Mouse (Mus musculus): ENCODE results near the gene Abca1. TPM values are rescaled to one million over a fixed set of nuclear protein-coding genes. Genes with fewer than 3 reads are reported as not detected.

Abca1 gene
- total and polyA plus RNA-seq, 2 experiments from 2014 or later = 3.7 to 18.1 TPM

- WGBS = 63% methylated on average over 9 of the region's 9 CpGs
- no peak overlapping the region for H3K4me2 ChIP-seq (ENCODE audit: low read depth, low read length)
- DNase-seq (ENCODE audit: low spot score) = no peak
- H3K9me3 ChIP-seq (replicated peaks; ENCODE audit: control insufficient read depth, low read length) = no peaks in the 10 kb centered on the region
- no peaks in the 10 kb centered on the region for H3K27me3 ChIP-seq (ENCODE audit: control insufficient read depth, insufficient read depth, low read length)
- ATAC-seq (ENCODE audit: insufficient read depth, low read depth) = no peak
- TF ChIP-seq EP300 (IDR thresholded peaks at IDR 0.05; ENCODE audit: low read depth) (no peak), CTCF (IDR thresholded peaks at IDR 0.05; ENCODE audit: low read depth) (no peak)
- no peak overlapping the region for H3K27ac ChIP-seq (ENCODE audit: low read depth)
- H3K36me3 ChIP-seq (replicated peaks; ENCODE audit: control insufficient read depth, insufficient read depth, low read length) = peaks cover 48% of the 10 kb centered on the region
- no peaks in the 10 kb centered on the region for H3K4me1 ChIP-seq (ENCODE audit: control insufficient read depth, insufficient read depth)
- no peak overlapping the region for H3K9ac ChIP-seq (replicated peaks; ENCODE audit: low read depth, low read length)
- no peak overlapping the region for H3K4me3 ChIP-seq (ENCODE audit: low read depth, low read length)
Observed at GRCm38 (mm10) chr4:53046238-53047022, 113.3 kb downstream of the Abca1 start.

DNA sequence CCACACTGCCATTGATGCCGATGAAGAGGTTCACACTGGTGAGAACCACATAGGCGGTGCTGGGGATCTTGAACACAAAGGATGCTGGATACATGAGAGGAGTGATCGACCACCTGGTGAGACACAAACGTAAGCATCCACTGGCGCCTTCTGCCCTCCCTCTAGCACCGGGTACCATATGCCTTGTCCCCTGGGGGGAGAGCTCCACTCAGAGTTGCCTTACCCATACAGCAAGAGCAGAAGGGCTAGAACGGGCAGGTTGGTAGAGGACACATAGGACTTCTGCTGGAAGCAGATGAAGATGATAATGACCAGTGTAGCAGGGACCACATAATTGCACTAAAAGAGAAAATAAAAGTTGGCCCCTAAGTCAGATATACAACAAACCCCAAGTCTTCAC is 113.9 kb downstream of the Abca1 start:
- peaks cover 53% of the 10 kb centered on the region for H3K36me3 ChIP-seq (replicated peaks; ENCODE audit: control insufficient read depth, insufficient read depth, low read length)
- no peaks in the 10 kb centered on the region for H3K9me3 ChIP-seq (replicated peaks; ENCODE audit: control insufficient read depth, low read length)

GRCm38 (mm10) chr4:53043819-53044218 is 115.9 kb downstream of the Abca1 start:
- no peak overlapping the region for H3K4me3 ChIP-seq (ENCODE audit: low read depth, low read length)
- no peaks in the 10 kb centered on the region for H3K9me3 ChIP-seq (replicated peaks; ENCODE audit: control insufficient read depth, low read length)
- H3K4me2 ChIP-seq (ENCODE audit: low read depth, low read length) = no peak overlapping the region
- H3K9ac ChIP-seq (replicated peaks; ENCODE audit: low read depth, low read length) = no peak overlapping the region
- no peak for DNase-seq (ENCODE audit: low spot score)
- H3K27me3 ChIP-seq (ENCODE audit: control insufficient read depth, insufficient read depth, low read length) = no peaks in the 10 kb centered on the region
- whole genome bisulfite sequencing = 75% methylated on average over 8 of the region's 8 CpGs
- H3K27ac ChIP-seq (ENCODE audit: low read depth) = no peak overlapping the region
- TF ChIP-seq EP300 (IDR thresholded peaks at IDR 0.05; ENCODE audit: low read depth) (no peak), CTCF (IDR thresholded peaks at IDR 0.05; ENCODE audit: low read depth) (no peak)
- H3K36me3 ChIP-seq (replicated peaks; ENCODE audit: control insufficient read depth, insufficient read depth, low read length) = peaks cover 53% of the 10 kb centered on the region
- ATAC-seq (ENCODE audit: insufficient read depth, low read depth) = no peak
- H3K4me1 ChIP-seq (ENCODE audit: control insufficient read depth, insufficient read depth) = no peaks in the 10 kb centered on the region

More for the DNA sequence above, 113.9 kb downstream of the Abca1 start:
- Histone ChIP-seq H3K27me3 (ENCODE audit: control insufficient read depth, insufficient read depth, low read length) (no peaks in the 10 kb centered on the region), H3K4me2 (ENCODE audit: low read depth, low read length) (no peak overlapping the region), H3K4me1 (ENCODE audit: control insufficient read depth, insufficient read depth) (no peaks in the 10 kb centered on the region), H3K9ac (replicated peaks; ENCODE audit: low read depth, low read length) (no peak overlapping the region), H3K4me3 (ENCODE audit: low read depth, low read length) (no peak overlapping the region), H3K27ac (ENCODE audit: low read depth) (no peak overlapping the region)
- ATAC-seq (ENCODE audit: insufficient read depth, low read depth) = no peak
- WGBS = 87% methylated on average over 7 of the region's 7 CpGs
- TF ChIP-seq CTCF (IDR thresholded peaks at IDR 0.05; ENCODE audit: low read depth) = no peak
- no peak for TF ChIP-seq EP300 (IDR thresholded peaks at IDR 0.05; ENCODE audit: low read depth)
- DNase-seq (ENCODE audit: low spot score) = no peak

GRCm38 (mm10) chr4:53030326-53030948 is 129.3 kb downstream of the Abca1 start:
- H3K9ac ChIP-seq (replicated peaks; ENCODE audit: low read depth, low read length) = no peak overlapping the region
- 0 out of 2 replicates have a peak, but pooled peaks cover 6% of the 10 kb centered on the region for H3K9me3 ChIP-seq (replicated peaks; ENCODE audit: control insufficient read depth, low read length)
- WGBS = 50% methylated on average over 8 of the region's 8 CpGs
- H3K27me3 ChIP-seq (ENCODE audit: control insufficient read depth, insufficient read depth, low read length) = no peaks in the 10 kb centered on the region
- ATAC-seq (ENCODE audit: insufficient read depth, low read depth) (no peak; the same call in 1 of the 2 replicates), DNase-seq (ENCODE audit: low spot score) (peak; percentile 28)
- peaks cover 30% of the 10 kb centered on the region; the same call in 1 of the 2 replicates for H3K36me3 ChIP-seq (replicated peaks; ENCODE audit: control insufficient read depth, insufficient read depth, low read length)
- no peak overlapping the region for H3K27ac ChIP-seq (ENCODE audit: low read depth)
- H3K4me3 ChIP-seq (ENCODE audit: low read depth, low read length) = no peak overlapping the region
- peak; percentile 54 for TF ChIP-seq CTCF (IDR thresholded peaks at IDR 0.05; ENCODE audit: low read depth)
- no peak for TF ChIP-seq EP300 (IDR thresholded peaks at IDR 0.05; ENCODE audit: low read depth)
- no peak overlapping the region for H3K4me2 ChIP-seq (ENCODE audit: low read depth, low read length)
- H3K4me1 ChIP-seq (ENCODE audit: control insufficient read depth, insufficient read depth) = no peaks in the 10 kb centered on the region

- Histone ChIP-seq H3K4me3 (ENCODE audit: low read depth, low read length) (no peak overlapping the region), H3K9me3 (replicated peaks; ENCODE audit: control insufficient read depth, low read length) (0 out of 2 replicates have a peak, but pooled peaks cover 6% of the 10 kb centered on the region), H3K36me3 (replicated peaks; ENCODE audit: control insufficient read depth, insufficient read depth, low read length) (peaks cover 14% of the 10 kb centered on the region), H3K27ac (ENCODE audit: low read depth) (no peak overlapping the region), H3K27me3 (ENCODE audit: control insufficient read depth, insufficient read depth, low read length) (no peaks in the 10 kb centered on the region), H3K9ac (replicated peaks; ENCODE audit: low read depth, low read length) (no peak overlapping the region), H3K4me1 (ENCODE audit: control insufficient read depth, insufficient read depth) (no peaks in the 10 kb centered on the region), H3K4me2 (ENCODE audit: low read depth, low read length) (no peak overlapping the region)
- DNase-seq (ENCODE audit: low spot score) (no peak), ATAC-seq (ENCODE audit: insufficient read depth, low read depth) (no peak)
- 60% methylated on average over 3 of the region's 3 CpGs for WGBS
- TF ChIP-seq EP300 (IDR thresholded peaks at IDR 0.05; ENCODE audit: low read depth) (no peak), CTCF (IDR thresholded peaks at IDR 0.05; ENCODE audit: low read depth) (no peak)
Observed at GRCm38 (mm10) chr4:53027811-53028210, 131.9 kb downstream of the Abca1 start.

Data from heart, postnatal 0 days (tissue).